Mouse (Mus musculus) heart, postnatal 0 days (tissue): ENCODE data around the gene Lsp1. TPM values are rescaled to one million over a fixed set of nuclear protein-coding genes. Genes with fewer than 3 reads are reported as not detected.

Experiments
- ATAC-seq: fragments of 200-750 bp; cut with Nextera tagmentation; 2 replicates; pipeline ENCODE4 v1.8.0; 2017; ENCODE audit warnings: low read depth, moderate number of reproducible peaks, moderate library complexity; ENCODE audit not compliant: insufficient read depth
- DNase-seq: peaks from one replicate; pipeline ENCODE4 v3.0.0-alpha.2; 2016; ENCODE audit warnings: low spot score
- H3K27ac ChIP-seq: fragments of 300-500 bp; sonication (generic); 2 replicates; pipeline ENCODE4 v1.5.1; 2014; ENCODE audit warnings: low read depth, mild to moderate bottlenecking
- H3K27me3 ChIP-seq: fragments of 300-500 bp; sonication (generic); 2 replicates; pipeline ENCODE4 v1.6.1; 2014; ENCODE audit warnings: low read length, mixed read lengths; ENCODE audit not compliant: control insufficient read depth, insufficient read depth
- H3K36me3 ChIP-seq: fragments of 300-500 bp; sonication (generic); replicated peaks from 2 replicates; pipeline ENCODE4 v1.6.1; 2014; ENCODE audit warnings: low read length, mixed read lengths; ENCODE audit not compliant: control insufficient read depth, insufficient read depth
- H3K4me1 ChIP-seq: fragments of 300-500 bp; sonication (generic); 2 replicates; pipeline ENCODE4 v1.6.1; 2014; ENCODE audit warnings: antibody characterized with exemption; ENCODE audit not compliant: control insufficient read depth, insufficient read depth
- H3K4me2 ChIP-seq: fragments of 300-500 bp; sonication (generic); 2 replicates; pipeline ENCODE4 v1.6.1; 2014; ENCODE audit warnings: low read depth, mild to moderate bottlenecking, low read length, moderate library complexity
- H3K4me3 ChIP-seq: fragments of 300-500 bp; sonication (generic); 2 replicates; pipeline ENCODE4 v1.5.1; 2014; ENCODE audit warnings: low read depth, low read length
- H3K9ac ChIP-seq: fragments of 300-500 bp; sonication (generic); replicated peaks from 2 replicates; pipeline ENCODE4 v1.6.1; 2014; ENCODE audit warnings: low read depth, low read length, mixed read lengths
- H3K9me3 ChIP-seq: fragments of 300-500 bp; sonication (generic); replicated peaks from 2 replicates; pipeline ENCODE4 v1.6.1; 2016; ENCODE audit warnings: low read length; ENCODE audit not compliant: control insufficient read depth
- CTCF ChIP-seq: IDR thresholded peaks from 2 replicates; pipeline ENCODE4 v1.5.1; 2016; ENCODE audit warnings: antibody characterized with exemption, control low read depth, low read depth
- EP300 ChIP-seq: IDR thresholded peaks from 2 replicates; pipeline ENCODE4 v1.6.1; 2016; ENCODE audit warnings: antibody characterized with exemption, low read depth
- WGBS: fragments of 180-500 bp; shearing (Covaris S2); extraction: QIAGEN DNeasy Blood & Tissue Kit; methylation state at CpG from one replicate; pipeline ENCODE4 v1.1.7; 2014; 5-methylcytosine and 5-hydroxymethylcytosine counted together
- polyA plus RNA-seq: library from polyadenylated mRNA; unstranded; fragments of >200 nt; fragmentation: Nextera tagmentation; extraction: Ambion mirVana; gene quantifications from 2 replicates; pipeline ENCODE4 v1.2.1, GENCODE M21; 2015
- total RNA-seq: library from RNA; depleted of rRNA; stranded (reverse); fragments of >200 nt; gene quantifications from 2 replicates; pipeline ENCODE4 v1.2.3, GENCODE M21; 2014; ENCODE audit warnings: low replicate concordance

Gene Lsp1
- total and polyA plus RNA-seq, 2 experiments from 2014 or later = 53.1 to 84.4 TPM

- no peak for TF ChIP-seq CTCF
- TF ChIP-seq EP300 = no peak
- peaks cover 12% of the 10 kb centered on the region for H3K4me1 ChIP-seq
- DNase-seq = no peak
- no peak for ATAC-seq
- H3K4me3 ChIP-seq = no peak overlapping the region
- no peaks in the 10 kb centered on the region for H3K36me3 ChIP-seq
- 86% methylated on average over 5 of the region's 5 CpGs for WGBS
- no peaks in the 10 kb centered on the region for H3K9me3 ChIP-seq
- no peaks in the 10 kb centered on the region for H3K27me3 ChIP-seq
- H3K27ac ChIP-seq = no peak overlapping the region
- no peak overlapping the region for H3K4me2 ChIP-seq
- H3K9ac ChIP-seq = no peak overlapping the region
Measured at GRCm38 (mm10) chr7:142443474-142443873, 17.1 kb upstream of the Lsp1 start.

GRCm38 (mm10) chr7:142444171-142444570 lies 16.4 kb upstream of the Lsp1 start:
- TF ChIP-seq CTCF (no peak), EP300 (no peak)
- Histone ChIP-seq H3K36me3 (no peaks in the 10 kb centered on the region), H3K9ac (no peak overlapping the region), H3K4me3 (no peak overlapping the region), H3K27me3 (no peaks in the 10 kb centered on the region), H3K27ac (no peak overlapping the region), H3K4me1 (peaks cover 17% of the 10 kb centered on the region), H3K9me3 (no peaks in the 10 kb centered on the region), H3K4me2 (no peak overlapping the region)
- WGBS = 88% methylated on average over 6 of the region's 6 CpGs
- DNase-seq = no peak
- no peak for ATAC-seq

- 91% methylated on average over 6 of the region's 6 CpGs for WGBS
- no peak for DNase-seq
- ATAC-seq = no peak
- no peaks in the 10 kb centered on the region for H3K9me3 ChIP-seq
- H3K36me3 ChIP-seq = no peaks in the 10 kb centered on the region
- TF ChIP-seq CTCF = no peak
- TF ChIP-seq EP300 = no peak
- H3K27ac ChIP-seq = no peak overlapping the region
- no peak overlapping the region for H3K4me3 ChIP-seq
- no peaks in the 10 kb centered on the region for H3K27me3 ChIP-seq
- H3K4me2 ChIP-seq = no peak overlapping the region
- no peak overlapping the region for H3K9ac ChIP-seq
- H3K4me1 ChIP-seq = peaks cover 20% of the 10 kb centered on the region
Measured at GRCm38 (mm10) chr7:142445324-142445723, 15.3 kb upstream of the Lsp1 start.

GRCm38 (mm10) chr7:142446264-142446663 lies 14.3 kb upstream of the Lsp1 start:
- ATAC-seq (no peak), DNase-seq (no peak)
- Histone ChIP-seq H3K36me3 (no peaks in the 10 kb centered on the region), H3K9me3 (no peaks in the 10 kb centered on the region), H3K9ac (no peak overlapping the region), H3K4me1 (peaks cover 20% of the 10 kb centered on the region), H3K27ac (no peak overlapping the region), H3K4me2 (no peak overlapping the region), H3K27me3 (no peaks in the 10 kb centered on the region), H3K4me3 (no peak overlapping the region)
- 87% methylated on average over 4 of the region's 4 CpGs for WGBS
- TF ChIP-seq CTCF (no peak), EP300 (no peak)

GRCm38 (mm10) chr7:142449038-142449617 lies 11.5 kb upstream of the Lsp1 start:
- no peaks in the 10 kb centered on the region for H3K9me3 ChIP-seq
- no peaks in the 10 kb centered on the region for H3K27me3 ChIP-seq
- H3K36me3 ChIP-seq = no peaks in the 10 kb centered on the region
- no peak overlapping the region for H3K27ac ChIP-seq
- H3K9ac ChIP-seq = no peak overlapping the region
- no peak for TF ChIP-seq CTCF
- no peak overlapping the region for H3K4me3 ChIP-seq
- WGBS = 68% methylated on average over 6 of the region's 6 CpGs
- no peak for ATAC-seq
- 0 out of 2 replicates have a peak, but pooled peaks cover 8% of the 10 kb centered on the region for H3K4me1 ChIP-seq
- no peak overlapping the region for H3K4me2 ChIP-seq
- no peak for DNase-seq

GRCm38 (mm10) chr7:142454706-142455105 lies 5.9 kb upstream of the Lsp1 start:
- H3K9me3 ChIP-seq = no peaks in the 10 kb centered on the region
- H3K9ac ChIP-seq = no peak overlapping the region
- 73% methylated on average over 1 of the region's 1 CpGs for WGBS
- ATAC-seq (no peak), DNase-seq (no peak)
- peak overlapping the region; percentile 97; the same call in 1 of the 2 replicates for H3K27ac ChIP-seq
- TF ChIP-seq CTCF (no peak), EP300 (no peak)
- no peak overlapping the region for H3K4me3 ChIP-seq
- peaks cover 39% of the 10 kb centered on the region for H3K4me1 ChIP-seq
- H3K27me3 ChIP-seq = no peaks in the 10 kb centered on the region
- no peak overlapping the region for H3K4me2 ChIP-seq
- no peaks in the 10 kb centered on the region for H3K36me3 ChIP-seq
